Mouse (Mus musculus) olfactory bulb, adult 2 months (tissue): Measurements from ENCODE around the gene Gpc1.

Experiments used
- CTCF ChIP-seq: fragments of 200-500 bp; IDR thresholded peaks from 2 replicates; pipeline ENCODE4 v1.5.1; 2012; ENCODE audit warnings: low read depth, mild to moderate bottlenecking, low read length, moderate library complexity; ENCODE audit not compliant: insufficient read depth
- POLR2A ChIP-seq: fragments of 200-500 bp; IDR thresholded peaks from 2 replicates; pipeline ENCODE4 v1.6.1; 2012; ENCODE audit warnings: mild to moderate bottlenecking, low read depth, low read length, moderate library complexity; ENCODE audit not compliant: insufficient read depth

DNA sequence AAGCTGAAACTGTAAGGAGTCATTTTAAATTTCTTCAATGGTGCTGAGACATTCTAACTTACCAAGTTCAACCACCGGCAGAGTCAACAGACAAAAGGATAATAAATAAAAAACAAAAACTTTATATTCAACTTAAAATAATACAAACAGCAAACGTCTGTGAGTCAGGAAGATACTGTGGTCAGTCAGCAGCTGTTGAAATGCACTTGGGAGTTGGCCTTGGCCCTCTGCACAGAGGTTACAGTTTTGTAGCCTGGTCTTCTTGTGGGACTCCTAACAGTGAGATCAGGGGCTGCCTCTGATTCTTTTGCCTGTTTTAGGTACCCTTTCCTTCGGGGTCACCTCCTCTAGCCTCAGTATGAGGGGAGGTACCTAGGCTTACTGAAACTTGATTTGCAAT lies 62.5 kb downstream of the Gpc1 start:
- TF ChIP-seq POLR2A (no peak), CTCF (no peak)
